Mouse (Mus musculus) left cerebral cortex, adult 2 months (tissue): Measurements from ENCODE around the gene Pip4k2a. TPM values are rescaled to one million over a fixed set of nuclear protein-coding genes. Genes with fewer than 3 reads are reported as not detected.

Experiments used
- DNase-seq, 2 experiments: peaks; one replicate each; pipeline ENCODE4 v3.0.0; 2021 to 2022; ENCODE audit warnings: low spot score in 2 of 2, mixed read lengths in 1 of 2; ENCODE audit errors: extremely low spot score in 1 of 2
- H3K27ac ChIP-seq: fragments of 200-600 bp; 2 replicates; pipeline ENCODE4 v1.8.1; 2022
- H3K4me3 ChIP-seq: fragments of 200-600 bp; 2 replicates; pipeline ENCODE4 v1.8.1; 2022
- CTCF ChIP-seq: fragments of 200-600 bp; IDR thresholded peaks from 2 replicates; pipeline ENCODE4 v1.8.1; 2022; ENCODE audit warnings: antibody characterized with exemption, mild to moderate bottlenecking, moderate library complexity
- intact Hi-C: fragments of 180-260 bp; cut with DNase I; formaldehyde crosslinking; loops from one replicate; pipeline ENCODE4 v1.15.1; 2025
- total RNA-seq, 2 experiments: library from RNA; stranded (reverse); gene quantifications; 2 replicates each; pipeline ENCODE4 v1.2.3; 2021

The Pip4k2a gene
- total RNA-seq, 2 experiments from 2014 or later: 49.3 to 50.1 TPM

GRCm38 (mm10) chr2:18801281-18801862 is 196.6 kb downstream of the Pip4k2a start:
- no peak overlapping the region for H3K27ac ChIP-seq
- TF ChIP-seq CTCF: no peak
- H3K4me3 ChIP-seq: no peak overlapping the region
- no peak for DNase-seq
- intact Hi-C loops: loop anchor here (2.0 kb wide), 1 partner anchor 33 kb away; no protein-coding TSS in a partner anchor

- no peak for TF ChIP-seq CTCF
- intact Hi-C loops: loop anchor here (2.0 kb wide), 1 partner anchor 32 kb away; no protein-coding TSS in a partner anchor
- Histone ChIP-seq H3K4me3 (peak overlapping the region; percentile 53), H3K27ac (peak overlapping the region; percentile 88)
- peak in 1 of 2 experiments; percentile 17 for DNase-seq
Measured at GRCm38 (mm10) chr2:18800646-18801251, 197.2 kb downstream of the Pip4k2a start.

GRCm38 (mm10) chr2:18799966-18800645 is 197.8 kb downstream of the Pip4k2a start:
- Histone ChIP-seq H3K27ac (peak overlapping the region; percentile 88), H3K4me3 (peak overlapping the region; percentile 53)
- peak; percentile 71 to 78 for DNase-seq
- intact Hi-C loops: loop anchor here (2.0 kb wide), 1 partner anchor 31 kb away; no protein-coding TSS in a partner anchor
- peak; percentile 27 for TF ChIP-seq CTCF

- no peak for DNase-seq
- no peak for TF ChIP-seq CTCF
- intact Hi-C loops: no loop called here
Measured at GRCm38 (mm10) chr2:18799265-18799965, 198.5 kb downstream of the Pip4k2a start.

GRCm38 (mm10) chr2:18797776-18798175 is 200.2 kb downstream of the Pip4k2a start:
- intact Hi-C loops: no loop called here
- H3K27ac ChIP-seq: no peak overlapping the region
- TF ChIP-seq CTCF: no peak
- no peak for DNase-seq
- H3K4me3 ChIP-seq: no peak overlapping the region

More at GRCm38 (mm10) chr2:18799265-18799965, 198.5 kb downstream of the Pip4k2a start:
- peak overlapping the region; percentile 88 for H3K27ac ChIP-seq
- H3K4me3 ChIP-seq: peak overlapping the region; percentile 53

- no peak overlapping the region for H3K27ac ChIP-seq
Measured at GRCm38 (mm10) chr2:18794261-18794660, 203.7 kb downstream of the Pip4k2a start.

More at GRCm38 (mm10) chr2:18794261-18794660, 203.7 kb downstream of the Pip4k2a start:
- TF ChIP-seq CTCF: no peak
- no peak for DNase-seq
- intact Hi-C loops: no loop called here
- no peak overlapping the region for H3K4me3 ChIP-seq

Other genes starting within 250 kb of the Pip4k2a start
- gene 4930426L09Rik, start 217 bp upstream of the Pip4k2a start, total RNA-seq: 1 to 10 TPM in 1 of 2 experiments, under 1 TPM in 1; 0.63 to 1.1 TPM
- gene Armc3, start 201.2 kb upstream of the Pip4k2a start, total RNA-seq: under 1 TPM; 0.48 to 0.56 TPM